Mouse (Mus musculus): ENCODE data around the gene Tmigd3. TPM values are rescaled to one million over a fixed set of nuclear protein-coding genes. Genes with fewer than 3 reads are reported as not detected.
"Not testable (repeated sequence)": the region's sequence is repeated elsewhere in the genome, so short reads cannot be mapped to it uniquely, and the experiment has no call there.

Tmigd3 gene
- total and polyA plus RNA-seq, 3 experiments, result 0.27 to 0.36 TPM; not detected in 1

- H3K27me3 ChIP-seq (ENCODE audit: control insufficient read depth in 1 of 2, insufficient read depth in 2 of 2, low read length in 2 of 2); H3K79me2 ChIP-seq (ENCODE audit: control insufficient read depth, insufficient read depth, low read length, poor library complexity); H3K4me3 ChIP-seq (ENCODE audit: control insufficient read depth in 1 of 2, insufficient read depth in 1 of 2, low read depth in 2 of 2, low read length in 2 of 2); H3K9me3 ChIP-seq (replicated peaks; ENCODE audit: insufficient read depth, low read length); H3K9ac ChIP-seq (ENCODE audit: control insufficient read depth, low read depth, low read length, poor library complexity, severe bottlenecking): not testable (repeated sequence)
- peak; percentile 60 for DNase-seq (ENCODE audit: low read depth, low spot score)
- peaks cover 0 to 40% of the 10 kb centered on the region in 2 experiments; a peak in 2 of 4 replicates for H3K36me3 ChIP-seq (ENCODE audit: control insufficient read depth in 1 of 2, insufficient read depth in 2 of 2, low read length in 2 of 2)
- H3K27ac ChIP-seq (ENCODE audit: control insufficient read depth, low read depth, low read length), result peak overlapping the region; percentile 41
- peaks cover 16 to 41% of the 10 kb centered on the region in 2 experiments for H3K4me1 ChIP-seq (ENCODE audit: control insufficient read depth in 1 of 2, insufficient read depth in 2 of 2, low read length in 2 of 2)
- TF ChIP-seq GATA1 (IDR thresholded peaks at IDR 0.05; ENCODE audit: low read depth, low read length), result peak; percentile 57; the same call in 1 of the 2 replicates
- TF ChIP-seq EP300 (IDR thresholded peaks at IDR 0.05; ENCODE audit: low read depth in 1 of 2, low read length in 2 of 2), result peak in 1 of 2 experiments; percentile 36; a peak in 1 of 4 replicates
- TF ChIP-seq MYC (IDR thresholded peaks at IDR 0.05; ENCODE audit: low read depth, low read length), result peak; percentile 51; the same call in 1 of the 2 replicates
- 0 out of 2 replicates have a peak, but pooled peaks have one; percentile 45 for TF ChIP-seq MAX (IDR thresholded peaks at IDR 0.05; ENCODE audit: low read length)
- TF ChIP-seq ETS1 (IDR thresholded peaks at IDR 0.05; ENCODE audit: low read depth, low read length), result 0 out of 2 replicates have a peak, but pooled peaks have one; percentile 15
- TF ChIP-seq MXI1 (IDR thresholded peaks at IDR 0.05; ENCODE audit: low read depth, low read length), result peak; percentile 33; the same call in 1 of the 2 replicates
Observed at GRCm38 (mm10) chr3:105920743-105921142, 50.0 kb downstream of the Tmigd3 start.

GRCm38 (mm10) chr3:105921959-105922358 is 51.3 kb downstream of the Tmigd3 start:
- no peak overlapping the region for H3K4me3 ChIP-seq (ENCODE audit: control insufficient read depth in 1 of 2, insufficient read depth in 1 of 2, low read depth in 2 of 2, low read length in 2 of 2)
- H3K36me3 ChIP-seq (ENCODE audit: control insufficient read depth in 1 of 2, insufficient read depth in 2 of 2, low read length in 2 of 2), result peaks cover 0 to 39% of the 10 kb centered on the region in 2 experiments; a peak in 2 of 4 replicates
- H3K9ac ChIP-seq (ENCODE audit: control insufficient read depth, low read depth, low read length, poor library complexity, severe bottlenecking), result no peak overlapping the region
- H3K27ac ChIP-seq (ENCODE audit: control insufficient read depth, low read depth, low read length), result no peak overlapping the region
- no peaks in the 10 kb centered on the region for H3K27me3 ChIP-seq (ENCODE audit: control insufficient read depth in 1 of 2, insufficient read depth in 2 of 2, low read length in 2 of 2)
- DNase-seq (ENCODE audit: low read depth, low spot score), result no peak
- H3K9me3 ChIP-seq (replicated peaks; ENCODE audit: insufficient read depth, low read length), result no peaks in the 10 kb centered on the region
- TF ChIP-seq MXI1 (IDR thresholded peaks at IDR 0.05; ENCODE audit: low read depth, low read length), result no peak
- TF ChIP-seq ZMIZ1 (IDR thresholded peaks at IDR 0.05; ENCODE audit: low read depth, low read length), result no peak
- no peak for TF ChIP-seq MAFK (IDR thresholded peaks at IDR 0.05; ENCODE audit: borderline replicate concordance, low read depth, low read length)
- TF ChIP-seq ETS1 (IDR thresholded peaks at IDR 0.05; ENCODE audit: low read depth, low read length), result no peak
- TF ChIP-seq TAL1 (IDR thresholded peaks at IDR 0.05; ENCODE audit: low read length), result no peak
- no peak for TF ChIP-seq MEF2A (IDR thresholded peaks at IDR 0.05; ENCODE audit: extremely low read depth, insufficient replicate concordance, low read depth, low read length, poor library complexity, severe bottlenecking)
- no peak for TF ChIP-seq USF1 (IDR thresholded peaks at IDR 0.05; ENCODE audit: low read depth, low read length)
- TF ChIP-seq TCF12 (IDR thresholded peaks at IDR 0.05; ENCODE audit: low read depth, low read length), result no peak
- TF ChIP-seq KAT2A (conservative IDR thresholded peaks at IDR 0.05; ENCODE audit: low read depth, low read length), result no peak
- no peak for TF ChIP-seq USF2 (IDR thresholded peaks at IDR 0.05; ENCODE audit: borderline replicate concordance in 1 of 2, insufficient read depth in 1 of 2, low read depth in 1 of 2, low read length in 2 of 2)
- no peak for TF ChIP-seq TBP (IDR thresholded peaks at IDR 0.05; ENCODE audit: low read depth, low read length)
- no peak for TF ChIP-seq RCOR1 (IDR thresholded peaks at IDR 0.05; ENCODE audit: low read depth, low read length)
- no peak for TF ChIP-seq MYC (IDR thresholded peaks at IDR 0.05; ENCODE audit: low read depth, low read length)
- TF ChIP-seq CHD1 (IDR thresholded peaks at IDR 0.05; ENCODE audit: low read depth, low read length), result no peak
- H3K79me2 ChIP-seq (ENCODE audit: control insufficient read depth, insufficient read depth, low read length, poor library complexity), result no peaks in the 10 kb centered on the region
- H3K4me1 ChIP-seq (ENCODE audit: control insufficient read depth in 1 of 2, insufficient read depth in 2 of 2, low read length in 2 of 2), result peaks cover 18 to 41% of the 10 kb centered on the region in 2 experiments
